Mouse (Mus musculus) urinary bladder, postnatal 25 days (tissue): ENCODE measurements around the gene Ngb.

Experiments
- DNase-seq: peaks from one replicate; pipeline ENCODE4 v3.0.0; 2022; ENCODE audit warnings: low spot score

The Ngb gene

DNA sequence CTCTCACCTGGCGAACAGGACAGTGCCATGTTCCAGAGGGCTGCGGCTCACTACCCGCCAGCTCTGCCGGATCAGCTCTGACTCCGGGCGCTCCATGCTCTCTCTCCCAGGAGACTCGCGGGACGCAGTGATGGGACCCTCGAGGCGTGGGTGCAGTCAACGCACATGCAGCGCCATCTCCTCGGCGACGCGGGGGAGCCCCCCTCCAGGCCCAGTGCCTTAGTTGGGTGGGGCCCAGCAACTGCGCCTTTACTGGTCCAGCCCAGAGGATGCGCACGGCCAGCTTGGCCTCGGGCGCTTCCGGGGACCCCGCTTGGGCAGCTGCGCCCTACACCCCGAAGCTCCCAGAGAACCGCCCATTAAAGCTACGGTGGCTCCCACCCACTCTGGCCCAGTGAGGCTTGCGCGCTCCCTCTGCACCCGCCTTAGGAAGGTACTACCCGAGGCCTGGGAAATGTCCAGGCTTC, at the start of gene Ngb:
TSS of gene Ngb (minus strand) at position 375 of the 467 bp plus-strand sequence.
- DNase-seq: no peak

- DNase-seq: no peak
Measured at GRCm38 (mm10) chr12:87149471-87149870, 47.1 kb upstream of the Ngb start.

DNA sequence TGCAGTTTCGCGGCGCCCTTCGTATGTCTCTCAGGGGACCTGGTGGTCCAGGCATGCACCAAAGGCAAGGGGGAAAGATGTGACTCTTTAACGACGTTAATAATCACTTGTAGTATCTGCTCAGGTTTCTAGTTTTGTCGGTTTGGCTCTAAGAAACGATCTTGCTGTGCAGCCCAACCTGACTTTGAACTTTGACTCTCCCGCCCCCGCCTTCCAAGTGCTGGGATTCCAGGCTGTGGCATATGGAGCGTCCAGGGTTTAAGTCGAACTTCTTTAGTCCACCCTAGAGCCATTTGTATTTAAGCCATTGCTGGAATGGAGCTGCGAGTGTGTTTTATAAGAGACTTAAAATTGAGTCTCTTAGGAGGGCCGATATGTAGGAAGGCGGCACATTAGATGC, 45.8 kb upstream of the Ngb start:
- no peak for DNase-seq

DNA sequence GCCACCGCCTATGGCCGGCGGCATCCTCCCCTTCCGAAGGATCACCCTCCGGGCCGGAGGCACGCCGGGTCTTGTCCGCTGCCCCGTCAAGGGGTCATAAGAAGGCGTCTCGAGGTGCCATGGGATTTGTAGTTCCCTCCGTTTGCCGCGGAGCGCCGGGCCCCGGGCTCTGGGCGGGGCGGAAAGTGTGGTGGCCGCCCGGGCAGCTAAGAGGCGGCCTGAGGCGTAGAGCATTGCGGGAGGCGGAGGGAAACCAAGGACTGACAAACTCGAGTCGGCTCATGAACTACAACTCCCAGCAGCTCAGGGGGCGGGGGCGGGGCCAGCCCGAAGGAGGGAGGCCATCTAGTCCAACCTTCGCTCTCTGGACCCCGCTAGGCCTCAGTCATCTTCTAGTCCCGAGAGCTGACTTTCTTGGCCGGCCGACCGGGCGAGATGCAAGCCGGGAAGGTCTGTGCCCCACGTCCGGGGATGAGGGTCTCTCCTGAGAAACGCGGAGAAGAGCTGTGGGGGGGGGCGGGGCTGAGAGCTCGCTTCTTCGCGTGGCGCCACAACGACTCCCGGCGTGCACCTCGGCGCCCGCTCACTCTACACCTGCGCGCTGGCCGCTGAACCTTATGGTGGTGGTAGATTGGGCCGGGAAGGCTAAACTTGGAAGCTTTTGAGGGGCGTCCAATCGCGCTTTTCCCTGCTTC, 45.2 kb upstream of the Ngb start, which contains the start of gene Pomt2:
TSS of gene Pomt2 (minus strand) at position 574 of the 695 bp plus-strand sequence.
- DNase-seq: peak; percentile 83

GRCm38 (mm10) chr12:87146966-87147365, 44.6 kb upstream of the Ngb start, which contains the start of gene Gstz1:
Gene Gstz1 (plus strand): TSS chr12:87147165.
- peak; percentile 84 for DNase-seq

DNA sequence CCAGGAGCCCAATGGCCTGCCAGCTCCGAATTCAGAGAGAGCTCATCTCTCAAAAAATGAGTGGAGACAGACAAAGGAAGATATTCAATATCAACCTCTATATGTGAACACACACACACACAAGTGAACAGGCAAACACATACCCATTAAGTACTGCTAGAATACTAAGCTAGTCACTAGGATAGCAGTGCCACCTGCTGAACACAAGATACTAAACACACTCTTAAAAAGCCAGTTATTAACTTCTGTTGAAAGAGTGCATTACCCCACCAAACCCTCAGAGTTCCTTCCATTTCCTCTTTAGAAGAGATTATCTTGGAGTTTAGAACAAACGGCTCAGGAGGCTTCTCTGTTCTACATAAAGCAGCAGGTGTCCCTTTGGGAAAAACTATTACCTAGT, 39.8 kb upstream of the Ngb start:
- no peak for DNase-seq

- no peak for DNase-seq
Measured at GRCm38 (mm10) chr12:87138768-87139167, 36.4 kb upstream of the Ngb start.

DNA sequence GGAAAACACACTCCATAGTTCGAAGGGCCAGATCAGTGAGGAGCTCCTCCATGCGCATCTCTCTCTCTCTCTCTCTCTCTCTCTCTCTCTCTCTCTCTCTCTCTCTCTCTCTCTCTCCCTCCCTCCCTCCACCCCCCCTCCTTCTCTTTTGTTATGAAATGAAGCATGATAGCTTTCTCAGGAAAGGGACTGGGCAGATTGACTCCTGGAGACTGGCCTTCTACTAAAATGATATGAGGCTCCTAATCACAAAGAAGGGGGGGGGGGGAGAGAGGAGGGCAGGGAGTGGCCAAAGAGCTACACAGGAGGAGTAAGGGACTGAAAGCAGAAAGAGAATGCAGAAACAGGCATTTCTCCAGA, 36.0 kb upstream of the Ngb start:
- no peak for DNase-seq

DNA sequence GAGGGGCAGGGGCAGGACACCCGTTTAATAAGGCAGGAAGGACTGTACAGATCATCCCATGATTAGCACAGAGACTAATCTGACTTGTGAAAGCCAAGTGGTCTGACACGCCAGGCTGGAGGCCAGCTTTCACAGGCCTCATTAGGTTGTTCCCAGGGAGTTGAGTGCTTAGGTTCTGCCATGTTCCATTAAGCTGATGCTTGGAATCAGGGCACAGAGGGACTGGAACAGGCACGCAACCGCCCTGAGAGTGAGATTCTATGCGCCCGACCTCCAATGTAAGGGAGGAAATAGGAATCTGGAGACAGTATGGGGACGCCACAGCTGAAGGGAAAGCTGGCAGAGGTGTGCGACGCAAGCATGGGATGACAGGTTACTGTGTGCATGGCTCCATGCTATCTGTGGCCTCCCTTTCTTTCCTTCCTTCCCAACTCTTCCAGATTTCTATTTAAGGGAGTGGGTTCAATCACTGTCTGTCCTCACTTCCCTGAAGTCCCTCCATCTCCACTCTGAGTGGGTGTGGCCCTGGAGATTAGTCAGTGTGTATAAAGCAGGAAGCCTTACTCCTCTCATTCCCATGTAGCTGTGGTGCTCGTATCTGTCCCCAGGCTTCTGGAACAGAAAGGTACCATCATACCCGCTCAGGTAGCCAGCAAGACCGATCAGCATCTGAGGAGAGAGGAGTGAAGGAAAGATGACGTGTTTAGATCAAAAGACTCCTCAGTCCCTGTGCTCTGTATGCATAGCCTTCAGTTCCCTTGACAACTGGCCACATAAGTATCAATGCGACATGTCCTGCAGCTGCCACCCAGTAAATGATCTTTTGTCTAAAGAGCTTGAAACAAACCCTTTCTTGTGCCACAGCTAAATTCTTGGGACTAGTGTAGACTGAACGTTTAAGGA, 35.4 kb upstream of the Ngb start:
- DNase-seq: no peak

GRCm38 (mm10) chr12:87132784-87133183, 30.4 kb upstream of the Ngb start:
- DNase-seq: no peak

DNA sequence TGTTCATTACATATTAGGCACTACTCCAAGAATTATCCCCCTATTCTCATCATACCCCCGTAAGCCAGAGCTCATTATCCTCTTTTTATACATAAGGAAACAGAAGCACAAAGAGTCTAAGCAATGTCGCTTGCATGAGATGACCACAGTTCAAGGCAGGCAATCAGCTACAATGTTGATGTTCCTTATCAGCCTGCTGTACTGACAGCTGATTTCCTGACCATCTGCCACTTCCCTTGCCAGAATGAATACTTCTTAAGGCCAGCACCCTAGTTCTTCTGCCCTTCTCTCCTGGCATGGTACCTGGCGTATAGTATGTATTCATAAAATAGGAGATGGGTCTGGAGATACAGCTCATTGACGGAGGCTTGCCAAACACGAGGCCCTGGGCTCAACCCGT, 29.9 kb upstream of the Ngb start:
- DNase-seq: no peak

DNA sequence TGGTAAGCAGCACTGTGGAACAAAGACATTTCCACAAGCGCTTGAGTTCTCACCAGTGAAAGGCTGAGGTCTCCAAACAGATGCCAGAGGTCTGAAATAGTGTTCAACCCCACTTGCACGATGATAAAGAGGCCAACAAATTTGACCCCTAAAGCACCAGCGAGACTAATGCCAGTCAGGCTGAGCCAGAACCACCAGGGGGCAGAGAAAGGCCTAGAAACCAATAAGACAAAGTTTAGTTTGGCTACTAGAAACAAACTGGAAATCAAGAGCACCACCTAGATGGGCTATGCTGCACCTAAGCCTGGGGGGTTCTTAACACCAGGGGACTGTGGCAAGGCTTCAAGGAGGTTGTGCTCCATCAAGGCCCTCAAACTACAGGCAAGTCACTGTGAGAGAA, 29.3 kb upstream of the Ngb start:
- no peak for DNase-seq

DNA sequence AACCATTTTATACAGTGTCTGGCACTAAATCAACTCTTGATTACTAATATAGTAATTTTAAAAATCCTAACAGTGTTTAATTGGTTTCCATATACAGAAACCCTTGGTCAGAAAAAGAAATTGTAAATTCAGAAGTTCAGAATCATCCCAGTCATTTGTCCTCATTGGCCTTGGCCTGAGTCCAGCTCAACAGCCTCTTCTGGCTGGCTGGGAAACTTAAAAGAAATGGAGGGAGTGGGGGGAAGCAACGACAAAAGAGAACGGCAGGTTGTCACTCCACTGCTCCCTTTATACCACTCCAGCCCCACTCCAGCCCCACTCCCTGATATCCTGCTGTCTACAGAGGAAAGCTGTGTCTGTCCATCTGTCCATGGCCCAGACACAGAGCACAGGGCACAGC, 28.8 kb upstream of the Ngb start:
- DNase-seq: no peak

DNA sequence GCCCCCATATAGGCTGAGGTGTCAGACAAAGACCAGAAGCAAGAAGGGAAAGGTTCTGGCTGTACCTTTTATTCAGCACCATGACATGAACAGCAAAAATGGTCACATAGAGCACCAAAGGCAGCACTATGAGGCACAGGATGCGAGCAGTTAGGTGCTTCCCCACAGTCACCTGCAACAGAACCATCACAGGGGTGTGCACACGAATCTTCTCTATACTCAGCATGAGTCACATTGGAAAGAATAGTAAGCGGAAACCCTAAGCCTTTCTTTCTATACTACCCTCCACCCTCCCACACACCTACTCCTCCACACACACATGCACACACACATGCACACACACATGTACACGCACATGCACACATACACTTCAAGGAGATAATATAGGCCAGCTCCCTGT, 27.9 kb upstream of the Ngb start:
- no peak for DNase-seq

DNA sequence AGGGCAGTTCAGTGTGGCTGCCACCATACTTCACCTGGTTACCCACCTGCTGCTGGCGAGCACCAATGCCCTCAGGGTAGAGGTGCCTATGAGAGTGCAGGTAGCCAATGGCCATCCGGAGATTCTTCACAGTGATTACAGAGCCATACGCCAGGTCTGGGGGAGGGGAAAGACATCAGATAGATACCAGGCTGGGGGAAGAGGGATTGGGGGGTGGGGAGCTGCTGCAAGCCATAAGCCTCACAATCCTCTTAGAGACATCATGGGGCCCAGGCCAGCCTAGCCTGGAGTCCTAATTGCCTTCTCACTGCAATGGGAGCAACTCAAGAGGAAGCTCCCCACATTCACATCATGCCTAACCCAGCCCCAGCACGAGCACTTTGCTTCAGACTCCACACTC, 24.9 kb upstream of the Ngb start:
- no peak for DNase-seq

DNA sequence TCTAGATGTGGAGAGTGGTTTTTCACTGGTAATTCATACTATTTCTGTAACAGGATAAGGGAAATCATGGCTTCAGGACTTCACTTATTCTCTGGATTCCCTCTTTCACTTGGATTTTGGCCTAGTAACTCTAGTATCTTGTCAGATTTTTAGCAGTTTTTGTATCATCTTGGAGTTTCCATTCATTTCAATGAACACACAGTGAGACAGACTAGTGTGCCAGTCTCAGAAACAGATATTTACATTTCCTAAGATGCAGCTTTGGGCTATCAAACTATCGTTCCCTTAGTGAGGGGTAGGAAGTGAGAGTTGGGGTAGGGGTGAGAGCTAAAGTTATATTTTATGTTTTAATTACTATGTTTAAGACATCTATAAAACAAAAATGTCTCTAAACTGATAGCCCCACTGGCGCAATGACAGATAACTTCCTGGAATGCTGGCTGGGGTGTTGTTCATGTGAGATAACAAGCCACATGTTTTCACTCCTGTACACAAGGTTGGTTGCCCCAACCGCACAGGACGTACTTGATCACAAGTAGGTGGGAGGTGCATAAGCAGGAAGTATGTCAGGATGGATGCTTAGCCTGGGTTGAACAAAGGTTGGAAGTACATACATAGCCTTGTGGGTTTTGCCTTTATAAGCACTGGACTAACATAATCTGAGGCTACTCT, 19.7 kb upstream of the Ngb start:
- no peak for DNase-seq

GRCm38 (mm10) chr12:87107357-87107977, 5.1 kb upstream of the Ngb start:
- no peak for DNase-seq

DNA sequence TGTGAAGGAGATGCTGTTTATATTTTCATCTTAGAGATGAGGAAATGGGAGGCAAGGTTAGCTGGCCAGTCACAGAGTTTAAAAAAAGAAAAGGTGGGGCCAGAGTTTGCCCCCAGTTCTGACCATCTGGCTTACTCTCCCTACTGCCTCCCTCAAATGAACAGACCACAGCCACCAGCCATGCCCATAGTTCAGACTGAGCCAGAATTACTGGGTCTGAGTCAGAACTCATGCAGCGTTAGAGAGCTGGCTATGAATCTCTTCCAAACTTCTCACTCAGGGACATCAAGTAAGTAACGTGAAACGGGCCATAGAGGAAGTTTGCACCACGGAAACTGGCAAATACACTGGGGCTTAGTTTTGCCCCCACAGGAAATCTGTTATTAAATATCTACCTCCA, 2.5 kb upstream of the Ngb start:
- DNase-seq: no peak

GRCm38 (mm10) chr12:87103471-87103870, 1.1 kb upstream of the Ngb start:
- no peak for DNase-seq

- no peak for DNase-seq
Measured at GRCm38 (mm10) chr12:87100331-87100730, 2.0 kb downstream of the Ngb start.

DNA sequence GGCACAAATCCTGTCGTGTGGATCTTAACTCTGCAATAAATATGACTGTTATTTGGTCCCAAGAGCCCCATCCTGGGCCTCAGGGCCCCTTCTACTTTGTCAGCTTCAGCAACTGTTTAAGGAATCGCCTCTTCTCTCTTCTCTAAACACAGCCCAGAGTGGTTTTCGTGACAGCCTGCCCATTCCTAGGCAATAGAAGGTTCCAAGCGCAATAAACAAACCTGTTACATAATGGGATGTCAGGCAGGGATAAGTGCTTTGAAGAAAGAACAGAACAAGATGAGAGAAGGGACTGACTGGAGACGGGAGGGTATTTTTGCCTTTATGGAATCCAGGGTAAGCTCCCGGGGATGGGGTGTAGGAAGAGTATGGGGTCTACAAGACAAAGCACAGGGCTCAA, 8.7 kb downstream of the Ngb start:
- DNase-seq: no peak

DNA sequence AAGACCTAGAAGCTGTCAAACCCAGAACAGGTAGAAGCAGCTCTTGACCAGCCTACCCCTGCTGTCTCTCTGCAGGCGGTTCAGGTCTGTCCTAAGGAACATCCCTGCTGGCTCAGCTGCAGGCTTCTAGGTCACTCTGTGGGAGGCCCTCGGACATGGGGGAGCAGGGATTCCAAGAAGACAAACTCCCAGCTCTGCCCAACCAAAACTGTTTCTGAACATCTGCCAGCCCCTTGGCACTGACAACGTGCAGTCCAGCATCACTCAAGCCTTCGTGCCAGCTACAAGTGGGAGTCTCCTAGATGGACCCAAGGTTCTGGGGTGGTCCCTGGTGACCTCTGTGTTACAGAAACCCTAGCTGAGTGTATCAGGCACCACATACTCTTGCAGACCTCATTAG, 9.1 kb downstream of the Ngb start:
- DNase-seq: no peak
